Mouse (Mus musculus): Measurements from ENCODE around the gene Magea6.
"Not testable (repeated sequence)": the region's sequence is repeated elsewhere in the genome, so short reads cannot be mapped to it uniquely, and the experiment has no call there.

Gene Magea6

DNA sequence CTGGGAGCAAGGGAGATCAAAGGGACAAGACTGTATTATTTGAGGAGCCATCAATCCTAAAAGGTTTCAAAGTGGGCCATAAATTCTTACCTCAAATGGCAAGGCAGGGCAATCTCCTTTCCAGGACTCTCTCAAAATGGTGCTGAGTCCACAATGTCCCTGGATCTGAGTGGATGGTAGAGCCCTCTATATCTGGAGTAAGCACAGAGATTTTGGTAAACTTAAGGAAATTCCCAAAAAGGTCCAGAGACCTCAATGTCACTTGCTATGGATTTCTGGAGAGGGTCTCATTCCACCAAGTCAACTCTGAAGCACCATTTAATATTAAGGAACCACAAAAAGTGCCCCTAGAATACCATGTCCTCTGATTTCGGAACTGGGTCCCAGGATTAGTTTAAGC, at the start of gene Magea6:
Gene Magea6 (minus strand): TSS at position 101 of the 400 bp plus-strand sequence.
- not testable (repeated sequence) for DNase-seq

DNA sequence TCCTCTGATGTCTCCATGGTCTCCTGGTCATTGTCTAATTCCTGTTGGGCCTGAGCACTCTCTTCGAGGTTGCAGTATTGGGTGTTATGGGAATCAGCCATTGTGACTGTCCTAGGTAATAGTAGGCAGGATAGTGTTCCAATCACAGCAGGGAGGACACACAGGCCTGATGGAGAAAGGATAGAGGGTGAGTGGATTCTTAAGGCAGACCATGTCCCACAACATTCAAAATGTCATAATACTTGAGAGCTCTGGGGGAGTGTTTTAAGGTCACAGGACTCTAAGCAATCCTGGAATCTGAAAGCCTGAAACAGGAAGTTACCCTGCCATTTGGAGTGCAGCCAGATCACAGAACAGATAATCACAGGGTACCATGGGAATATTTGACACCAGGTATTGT, 13.6 kb upstream of the Magea6 start, which contains the start of gene Magea3:
Gene Magea3 (minus strand): TSS at position 101 of the 400 bp plus-strand sequence.
- DNase-seq = not testable (repeated sequence)

DNA sequence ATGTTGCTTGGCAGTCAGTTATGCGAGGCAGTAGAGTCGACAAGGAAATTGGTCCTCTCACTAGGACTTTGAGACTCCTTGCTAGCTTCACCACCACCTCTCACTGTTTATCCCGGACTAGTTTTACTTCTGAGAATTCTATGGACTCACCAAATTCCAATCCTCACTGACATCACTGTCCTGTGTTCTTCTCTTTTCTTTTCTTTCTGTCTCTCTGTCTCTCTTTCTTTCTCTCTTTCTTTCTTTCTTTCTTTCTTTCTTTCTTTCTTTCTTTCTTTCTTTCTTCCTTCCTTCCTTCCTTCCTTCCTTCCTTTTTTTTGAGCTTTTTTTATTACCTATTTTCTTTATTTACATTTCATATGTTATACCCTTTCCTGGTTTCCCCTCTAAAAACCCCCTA, 45.6 kb downstream of the Magea6 start, which contains the start of gene Cldn34b1:
Gene Cldn34b1 (minus strand): TSS at position 101 of the 400 bp plus-strand sequence.
- not testable (repeated sequence) for DNase-seq
